Mouse (Mus musculus) testis, adult 2 months (tissue): Measurements from ENCODE around the gene Mup20.

ENCODE experiments used
- CTCF ChIP-seq: fragments of 200-500 bp; IDR thresholded peaks from 2 replicates; pipeline ENCODE4 v1.5.1; 2012; ENCODE audit warnings: low read depth, mild to moderate bottlenecking, inconsistent platforms, low read length, moderate library complexity; ENCODE audit not compliant: control insufficient read depth, insufficient read depth, insufficient replicate concordance
- POLR2A ChIP-seq: fragments of 200-500 bp; IDR thresholded peaks from 2 replicates; pipeline ENCODE4 v1.6.1; 2012; ENCODE audit warnings: low read depth, mild to moderate bottlenecking, inconsistent platforms, low read length, moderate library complexity; ENCODE audit not compliant: control insufficient read depth

GRCm38 (mm10) chr4:62075126-62075525 is 21.2 kb upstream of the Mup20 start:
- no peak for TF ChIP-seq POLR2A
- no peak for TF ChIP-seq CTCF
